Mouse (Mus musculus) ES-E14 (cell line): ENCODE measurements around the gene Fam20a. TPM values are rescaled to one million over a fixed set of nuclear protein-coding genes. Genes with fewer than 3 reads are reported as not detected.

Experiments
- DNase-seq: peaks from one replicate; pipeline ENCODE4 v3.0.0-alpha.2; 2013; ENCODE audit warnings: low read depth, low spot score
- H3K27ac ChIP-seq: 2 replicates; pipeline ENCODE4 v1.5.1; 2012; ENCODE audit warnings: low read depth, mild to moderate bottlenecking, low read length, moderate library complexity, mixed read lengths; ENCODE audit not compliant: poor library complexity, insufficient read depth, severe bottlenecking
- H3K36me3 ChIP-seq: 2 replicates; pipeline ENCODE4 v1.6.1; 2012; ENCODE audit warnings: mild to moderate bottlenecking, low read length, moderate library complexity, mixed read lengths; ENCODE audit not compliant: control insufficient read depth, poor library complexity, insufficient read depth, severe bottlenecking
- H3K4me1 ChIP-seq, 2 experiments: fragments of 150-350 bp in 1 of 2; sonication (generic) in 1 of 2; 2 replicates each; pipeline ENCODE4 v1.6.1; 2012; ENCODE audit warnings: low read length in 2 of 2, mild to moderate bottlenecking in 1 of 2, mixed read lengths in 1 of 2; ENCODE audit not compliant: control insufficient read depth in 2 of 2, insufficient read depth in 2 of 2, poor library complexity in 1 of 2
- H3K4me3 ChIP-seq, 2 experiments: fragments of 150-350 bp in 1 of 2; sonication (generic) in 1 of 2; 2 replicates each; pipeline ENCODE4 v1.5.1; 2012; ENCODE audit warnings: low read length in 2 of 2, low read depth in 1 of 2, mild to moderate bottlenecking in 1 of 2, mixed read lengths in 1 of 2; ENCODE audit not compliant: insufficient read depth in 1 of 2, poor library complexity in 1 of 2, severe bottlenecking in 1 of 2
- H3K9ac ChIP-seq: 2 replicates; pipeline ENCODE4 v1.6.1; 2012; ENCODE audit warnings: low read depth, mild to moderate bottlenecking, low read length, mixed read lengths; ENCODE audit not compliant: poor library complexity, insufficient read depth, severe bottlenecking
- H3K9me3 ChIP-seq: fragments of 150-350 bp; sonication (generic); 2 replicates; pipeline ENCODE4 v1.6.1; 2012; ENCODE audit warnings: low read depth, mild to moderate bottlenecking, low read length; ENCODE audit not compliant: control insufficient read depth, insufficient read depth
- CHD2 ChIP-seq: IDR thresholded peaks from 2 replicates; pipeline ENCODE4 v1.6.1; 2014; ENCODE audit warnings: mild to moderate bottlenecking, low read depth, low read length, inconsistent platforms
- HCFC1 ChIP-seq: IDR thresholded peaks from 2 replicates; pipeline ENCODE4 v1.6.1; 2012; ENCODE audit warnings: low read length, inconsistent platforms, borderline replicate concordance; ENCODE audit not compliant: insufficient read depth
- MAFK ChIP-seq: IDR thresholded peaks from 2 replicates; pipeline ENCODE4 v1.6.1; 2014; ENCODE audit warnings: mild to moderate bottlenecking, low read depth, low read length, inconsistent platforms; ENCODE audit not compliant: insufficient read depth
- ZC3H11A ChIP-seq: IDR thresholded peaks from 2 replicates; pipeline ENCODE4 v1.6.1; 2012; ENCODE audit warnings: low read depth, mild to moderate bottlenecking, inconsistent platforms, low read length, borderline replicate concordance
- ZNF384 ChIP-seq: IDR thresholded peaks from 2 replicates; pipeline ENCODE4 v1.6.1; 2012; ENCODE audit warnings: low read depth, low read length, inconsistent platforms
- in situ Hi-C, 2 experiments: fragments of 600-800 bp; cut with MboI; formaldehyde crosslinking; loops; one replicate each; pipeline ENCODE4 v1.15.1; 2025; ENCODE audit warnings: low sequenced_read_pairs in 2 of 2, inconsistent platforms in 1 of 2; ENCODE audit not compliant: unreplicated experiment in 2 of 2
- total RNA-seq: library from RNA; depleted of rRNA; stranded (reverse); fragments of 300-350 nt; gene quantifications from 2 replicates; pipeline ENCODE4 v1.2.3, GENCODE M21; 2012

Gene Fam20a
- total RNA-seq, 1 experiment, result 0.45 TPM

DNA sequence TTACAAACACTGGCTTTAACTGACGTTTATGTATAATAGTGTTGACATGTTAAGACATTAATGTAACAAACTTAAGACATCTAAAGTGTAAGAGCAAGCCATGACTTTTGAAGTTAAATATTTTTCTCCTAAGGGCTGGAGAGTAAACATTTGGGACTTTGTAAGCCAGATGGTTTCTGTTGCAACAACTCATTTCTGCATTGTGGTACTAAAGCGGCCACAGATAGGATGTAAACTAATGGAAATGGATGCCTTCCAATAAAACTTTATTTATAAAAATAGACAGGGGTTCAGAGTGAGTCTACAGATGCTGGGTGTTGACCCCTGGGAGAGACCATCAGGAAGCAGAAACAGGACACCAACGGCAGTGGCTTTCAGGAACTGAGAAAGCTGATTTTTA, 15.9 kb upstream of the Fam20a start:
- TF ChIP-seq ZNF384, result no peak
- no peak for TF ChIP-seq CHD2
- no peak for TF ChIP-seq HCFC1
- TF ChIP-seq ZC3H11A, result no peak
- no peak for TF ChIP-seq MAFK
- in situ Hi-C loops, result no loop called here
- H3K4me1 ChIP-seq, result no peaks in the 10 kb centered on the region
- no peaks in the 10 kb centered on the region for H3K36me3 ChIP-seq
- H3K4me3 ChIP-seq, result no peak overlapping the region
- DNase-seq, result no peak
- no peak overlapping the region for H3K27ac ChIP-seq
- H3K9ac ChIP-seq, result no peak overlapping the region
- H3K9me3 ChIP-seq, result no peaks in the 10 kb centered on the region

DNA sequence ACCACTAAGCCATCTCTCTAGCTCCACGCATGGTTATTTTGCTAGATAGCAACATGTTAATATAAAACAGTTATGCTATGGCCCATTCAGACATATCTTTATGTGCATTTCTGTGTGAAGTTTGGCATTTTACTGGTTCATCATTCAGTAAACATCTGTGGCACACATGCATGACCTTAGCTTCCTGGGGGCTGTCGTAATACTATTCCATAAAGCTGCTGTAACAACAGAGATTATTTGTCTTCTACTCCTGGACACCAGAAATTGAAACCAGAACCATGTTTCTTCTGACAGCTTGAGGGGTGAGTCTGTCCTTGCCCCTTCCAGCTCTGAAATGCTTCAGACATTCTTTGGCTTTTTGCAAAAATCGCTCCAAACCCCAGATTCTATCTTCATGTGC, 14.3 kb upstream of the Fam20a start:
- H3K4me3 ChIP-seq, result no peak overlapping the region
- TF ChIP-seq HCFC1 (no peak), ZC3H11A (no peak), MAFK (no peak), ZNF384 (no peak)
- in situ Hi-C loops, result no loop called here
- no peak overlapping the region for H3K9ac ChIP-seq
- H3K9me3 ChIP-seq, result no peaks in the 10 kb centered on the region
- no peaks in the 10 kb centered on the region for H3K36me3 ChIP-seq
- no peak overlapping the region for H3K27ac ChIP-seq
- no peak for DNase-seq
- no peaks in the 10 kb centered on the region for H3K4me1 ChIP-seq

DNA sequence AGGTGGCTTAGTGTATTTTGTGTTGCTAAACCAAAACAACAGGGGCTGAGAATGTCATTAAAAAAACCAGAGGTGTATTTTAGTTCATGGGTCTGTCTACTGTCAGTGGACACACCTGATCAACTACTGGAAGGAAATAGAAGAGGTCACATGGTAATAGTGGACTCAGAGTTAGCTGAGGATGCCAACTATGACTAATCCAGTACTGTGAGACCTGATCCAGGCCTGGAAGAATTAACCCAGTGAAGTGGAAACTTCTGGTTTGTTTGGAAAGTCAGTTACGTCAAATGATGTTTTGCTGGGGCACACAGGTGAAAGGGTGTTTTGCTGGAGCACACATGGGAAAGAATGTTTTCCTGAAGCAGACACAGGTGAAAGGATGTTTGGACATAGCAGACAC, 12.3 kb upstream of the Fam20a start:
- Histone ChIP-seq H3K4me1 (no peaks in the 10 kb centered on the region), H3K27ac (no peak overlapping the region), H3K9ac (no peak overlapping the region), H3K36me3 (no peaks in the 10 kb centered on the region), H3K4me3 (no peak overlapping the region), H3K9me3 (no peaks in the 10 kb centered on the region)
- in situ Hi-C loops, result no loop called here
- TF ChIP-seq MAFK, result no peak
- TF ChIP-seq ZNF384, result no peak
- TF ChIP-seq ZC3H11A, result no peak
- no peak for TF ChIP-seq HCFC1
- TF ChIP-seq CHD2, result no peak
- no peak for DNase-seq

DNA sequence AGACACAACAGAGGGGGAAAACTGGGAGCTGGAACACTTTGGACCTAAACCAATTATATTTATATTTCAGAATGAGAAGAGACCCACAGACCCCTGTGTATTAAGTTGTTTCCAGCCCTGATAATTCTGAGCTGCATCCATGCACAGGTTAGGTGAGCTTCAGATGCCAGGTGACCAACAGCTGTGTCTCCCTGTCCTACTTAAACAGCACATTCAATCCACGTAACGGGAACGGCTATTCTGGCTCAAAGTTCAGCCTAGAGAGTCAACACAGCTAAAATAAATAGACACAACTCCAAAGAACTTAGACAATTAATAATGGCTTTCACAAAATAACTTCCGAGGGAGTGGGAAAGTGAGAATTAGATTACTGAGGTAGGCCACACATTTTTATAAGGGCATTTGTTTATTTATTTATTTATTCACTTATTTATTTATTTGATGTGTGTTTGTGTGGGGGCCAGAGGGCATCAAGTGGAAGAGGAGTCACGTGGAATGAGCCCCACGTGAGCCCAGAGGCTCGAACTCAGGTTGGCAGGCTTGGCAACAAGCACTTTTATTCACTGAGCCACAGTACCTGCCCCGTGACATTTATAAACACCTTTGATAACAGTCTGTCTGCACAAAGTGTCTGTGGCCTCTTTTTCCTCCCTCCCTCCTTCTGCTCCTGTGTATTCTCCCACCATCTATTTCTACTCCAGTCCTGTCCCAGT, 10.8 kb upstream of the Fam20a start:
- TF ChIP-seq ZNF384 (no peak), ZC3H11A (no peak), MAFK (no peak), CHD2 (no peak), HCFC1 (no peak)
- in situ Hi-C loops, result no loop called here
- no peak overlapping the region for H3K27ac ChIP-seq

DNA sequence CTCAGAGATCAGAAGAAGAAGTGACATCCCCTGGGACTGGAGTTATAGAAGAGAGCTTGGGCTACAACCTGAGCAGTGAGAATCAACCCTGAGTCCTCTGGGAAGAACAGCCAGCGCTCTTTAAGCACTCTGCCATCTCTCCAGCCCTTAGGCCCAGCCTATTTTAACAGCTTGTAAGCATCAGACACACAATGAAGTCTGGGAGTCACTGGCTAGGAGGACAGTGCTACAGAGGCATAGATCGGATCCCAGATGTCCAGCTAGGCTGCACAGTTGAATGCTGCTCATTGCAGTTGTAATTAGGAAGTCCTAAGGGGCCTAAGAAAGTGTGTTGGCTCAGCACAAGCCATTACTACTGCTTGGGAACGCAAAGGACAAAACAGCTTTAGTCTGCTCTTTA, 6.3 kb upstream of the Fam20a start:
- in situ Hi-C loops, result no loop called here
- DNase-seq, result no peak

More for the DNA sequence above, 10.8 kb upstream of the Fam20a start:
- Histone ChIP-seq H3K36me3 (no peaks in the 10 kb centered on the region), H3K9ac (no peak overlapping the region), H3K4me3 (no peak overlapping the region), H3K4me1 (no peaks in the 10 kb centered on the region), H3K9me3 (no peaks in the 10 kb centered on the region)
- DNase-seq, result no peak

More for the DNA sequence above, 6.3 kb upstream of the Fam20a start:
- H3K4me3 ChIP-seq, result no peak overlapping the region
- TF ChIP-seq CHD2, result no peak
- TF ChIP-seq HCFC1, result no peak
- TF ChIP-seq MAFK, result no peak
- TF ChIP-seq ZNF384, result no peak
- TF ChIP-seq ZC3H11A, result no peak
- H3K9me3 ChIP-seq, result no peaks in the 10 kb centered on the region
- H3K36me3 ChIP-seq, result no peaks in the 10 kb centered on the region
- H3K27ac ChIP-seq, result no peak overlapping the region
- H3K4me1 ChIP-seq, result no peaks in the 10 kb centered on the region
- no peak overlapping the region for H3K9ac ChIP-seq
